In genomic region chr9:108339886-108340257, GRCm38 (mm10) we compare ENCODE assay signal across 9 mouse cellular contexts. TPM values are rescaled to one million over a fixed set of nuclear protein-coding genes. Genes with fewer than 3 reads are reported as not detected.
DNase-seq lines count a peak whose midpoint lies in the region; ATAC-seq and TF ChIP-seq lines count a peak whose summit lies in the region.
"Had no signal": no experiment of that assay in that cellular context is flagged by ENCODE, and none has a peak within 500 bp of the region (broad histone marks: within the 10 kb centered on the region; RNA-seq: fewer than 3 reads in every experiment).

No protein-coding gene starts in this region.

- no peaks in the 10 kb centered on the region for H3K27me3 ChIP-seq in heart, embryonic 14.5 days (ENCODE audit: control insufficient read depth, insufficient read depth, low read length)
- no peaks in the 10 kb centered on the region for H3K27me3 ChIP-seq in limb, embryonic 12.5 days
- H3K27me3 ChIP-seq in midbrain, postnatal 0 days (ENCODE audit: insufficient read depth, low read length), result no peaks in the 10 kb centered on the region

- peak overlapping the region; percentile 80 for H3K9ac ChIP-seq in heart, embryonic 14.5 days (ENCODE audit: low read length)
- peak overlapping the region; percentile 91 for H3K9ac ChIP-seq in limb, embryonic 12.5 days (replicated peaks)
- peak overlapping the region; percentile 81 for H3K9ac ChIP-seq in midbrain, postnatal 0 days (replicated peaks; ENCODE audit: low read length, poor library complexity, severe bottlenecking)

- H3K27ac ChIP-seq in heart, embryonic 14.5 days (replicated peaks in 1 of 2; ENCODE audit: control insufficient read depth in 1 of 2, insufficient read depth in 1 of 2, low read depth in 2 of 2, low read length in 2 of 2), result peak overlapping the region; percentile 87 to 92
- peak overlapping the region; percentile 97 for H3K27ac ChIP-seq in limb, embryonic 12.5 days
- peak overlapping the region; percentile 89; the same call in 1 of the 2 replicates for H3K27ac ChIP-seq in midbrain, postnatal 0 days (ENCODE audit: low read depth, low read length)

- H3K4me1 ChIP-seq in heart, embryonic 14.5 days (ENCODE audit: control insufficient read depth in 2 of 2, insufficient read depth in 2 of 2, low read length in 2 of 2), result peaks cover 11 to 25% of the 10 kb centered on the region in 2 experiments
- peaks cover 24% of the 10 kb centered on the region for H3K4me1 ChIP-seq in limb, embryonic 12.5 days (replicated peaks)
- H3K4me1 ChIP-seq in midbrain, postnatal 0 days (ENCODE audit: insufficient read depth, low read length), result 0 out of 2 replicates have a peak, but pooled peaks cover 3% of the 10 kb centered on the region

- no peak for ATAC-seq in heart, embryonic 14.5 days (ENCODE audit: insufficient number of reproducible peaks, insufficient read depth, low FRiP score, low read depth)
- ATAC-seq in limb, embryonic 12.5 days (ENCODE audit: insufficient number of reproducible peaks, insufficient read depth, low FRiP score, low TSS enrichment, low read depth), result no peak
- ATAC-seq in midbrain, postnatal 0 days (ENCODE audit: low FRiP score), result no peak

- no peaks in the 10 kb centered on the region for H3K9me3 ChIP-seq in heart, embryonic 14.5 days (ENCODE audit: control insufficient read depth, low read length)
- H3K9me3 ChIP-seq in limb, embryonic 12.5 days, result no peaks in the 10 kb centered on the region
- no peaks in the 10 kb centered on the region for H3K9me3 ChIP-seq in midbrain, postnatal 0 days (ENCODE audit: low read length)

- 8% methylated on average over 20 of the region's 20 CpGs for WGBS in heart, embryonic 14.5 days
- WGBS in limb, embryonic 12.5 days, result 13% methylated on average over 20 of the region's 20 CpGs
- whole genome bisulfite sequencing in midbrain, postnatal 0 days, result 22% methylated on average over 20 of the region's 20 CpGs

- TF ChIP-seq CTCF in midbrain, postnatal 0 days (IDR thresholded peaks at IDR 0.05), result no peak

- H3K4me3 ChIP-seq in heart, embryonic 14.5 days (ENCODE audit: control insufficient read depth in 1 of 2, insufficient read depth in 1 of 2, low read depth in 1 of 2, low read length in 2 of 2), result peak overlapping the region; percentile 56 to 60
- H3K4me3 ChIP-seq in limb, embryonic 12.5 days (replicated peaks), result peak overlapping the region; percentile 81
- H3K4me3 ChIP-seq in midbrain, postnatal 0 days (ENCODE audit: low read depth, low read length), result peak overlapping the region; percentile 70

- H3K36me3 ChIP-seq in heart, embryonic 14.5 days (ENCODE audit: control insufficient read depth, insufficient read depth, low read length), result peaks cover 27% of the 10 kb centered on the region
- H3K36me3 ChIP-seq in limb, embryonic 12.5 days, result peaks cover 18% of the 10 kb centered on the region
- H3K36me3 ChIP-seq in midbrain, postnatal 0 days (ENCODE audit: insufficient read depth, low read length), result peaks cover 6% of the 10 kb centered on the region

- peak overlapping the region; percentile 92 for H3K4me2 ChIP-seq in heart, embryonic 14.5 days (ENCODE audit: low read length)
- peak overlapping the region; percentile 85 for H3K4me2 ChIP-seq in limb, embryonic 12.5 days
- peak overlapping the region; percentile 83 for H3K4me2 ChIP-seq in midbrain, postnatal 0 days (ENCODE audit: low read depth, low read length, poor library complexity, severe bottlenecking)

- peak; percentile 32 for DNase-seq in urinary bladder, adult 2 months (ENCODE audit: low spot score)
- no peak for DNase-seq in urinary bladder, postnatal 36 days (ENCODE audit: low spot score in 2 of 2)
- peak; percentile 47 to 55 for DNase-seq in cerebellum, postnatal 10 days
- DNase-seq in midbrain, postnatal 0 days (ENCODE audit: low spot score), result no peak
- DNase-seq in right cerebral cortex, adult 18-20 months, result no peak
- DNase-seq in ovary, adult 18-20 months (ENCODE audit: low spot score), result no peak

RNA-seq across cellular contexts. Expression of gene Gpx1, which starts 1.2 kb away (rescaled TPM):
- 703 and 735 TPM in 2 replicates for polyA plus RNA-seq in urinary bladder, adult 2 months (2012; rRNA removed)
- 694 and 725 TPM in 2 replicates for polyA plus RNA-seq in heart, embryonic 14.5 days (2014; fragmentation: Nextera tagmentation; extraction: Ambion mirVana)
- 797 and 821 TPM in 2 replicates for polyA plus RNA-seq in limb, embryonic 12.5 days (2016; fragmentation: Nextera tagmentation; extraction: Ambion mirVana)
- 225 and 226 TPM in 2 replicates for total RNA-seq in midbrain, postnatal 0 days (2014; rRNA removed)
- 430 and 447 TPM in 2 replicates for polyA plus RNA-seq in midbrain, postnatal 0 days (2015; fragmentation: Nextera tagmentation; extraction: Ambion mirVana)

RNA-seq across cellular contexts. Expression of gene Usp4, which starts 7.8 kb away (rescaled TPM):
- polyA plus RNA-seq in urinary bladder, adult 2 months (2012; rRNA removed), result 64.1 and 77.6 TPM in 2 replicates
- 88.6 and 90.1 TPM in 2 replicates for polyA plus RNA-seq in heart, embryonic 14.5 days (2014; fragmentation: Nextera tagmentation; extraction: Ambion mirVana)
- polyA plus RNA-seq in limb, embryonic 12.5 days (2016; fragmentation: Nextera tagmentation; extraction: Ambion mirVana), result 117 and 118 TPM in 2 replicates
- total RNA-seq in midbrain, postnatal 0 days (2014; rRNA removed), result 114 and 132 TPM in 2 replicates
- polyA plus RNA-seq in midbrain, postnatal 0 days (2015; fragmentation: Nextera tagmentation; extraction: Ambion mirVana), result 102 and 106 TPM in 2 replicates

RNA-seq across cellular contexts. Expression of gene Tcta, which starts 33.9 kb away (rescaled TPM):
- polyA plus RNA-seq in urinary bladder, adult 2 months (2012; rRNA removed), result 80.0 and 107 TPM in 2 replicates
- polyA plus RNA-seq in heart, embryonic 14.5 days (2014; fragmentation: Nextera tagmentation; extraction: Ambion mirVana), result 36.5 and 39.4 TPM in 2 replicates
- 21.2 and 22.6 TPM in 2 replicates for polyA plus RNA-seq in limb, embryonic 12.5 days (2016; fragmentation: Nextera tagmentation; extraction: Ambion mirVana)
- total RNA-seq in midbrain, postnatal 0 days (2014; rRNA removed), result 59.8 and 61.2 TPM in 2 replicates
- 76.3 and 79.8 TPM in 2 replicates for polyA plus RNA-seq in midbrain, postnatal 0 days (2015; fragmentation: Nextera tagmentation; extraction: Ambion mirVana)

RNA-seq across cellular contexts. Expression of gene Rhoa, which starts 33.9 kb away (rescaled TPM):
- polyA plus RNA-seq in urinary bladder, adult 2 months (2012; rRNA removed), result 304 and 339 TPM in 2 replicates
- 229 and 289 TPM in 2 replicates for polyA plus RNA-seq in heart, embryonic 14.5 days (2014; fragmentation: Nextera tagmentation; extraction: Ambion mirVana)
- polyA plus RNA-seq in limb, embryonic 12.5 days (2016; fragmentation: Nextera tagmentation; extraction: Ambion mirVana), result 324 and 387 TPM in 2 replicates
- 120 and 124 TPM in 2 replicates for total RNA-seq in midbrain, postnatal 0 days (2014; rRNA removed)
- 242 and 252 TPM in 2 replicates for polyA plus RNA-seq in midbrain, postnatal 0 days (2015; fragmentation: Nextera tagmentation; extraction: Ambion mirVana)

RNA-seq across cellular contexts. Expression of gene Amt, which starts 43.2 kb away (rescaled TPM):
- 34.0 and 35.5 TPM in 2 replicates for polyA plus RNA-seq in urinary bladder, adult 2 months (2012; rRNA removed)
- 10.4 and 11.2 TPM in 2 replicates for polyA plus RNA-seq in heart, embryonic 14.5 days (2014; fragmentation: Nextera tagmentation; extraction: Ambion mirVana)
- 13.3 and 17.0 TPM in 2 replicates for polyA plus RNA-seq in limb, embryonic 12.5 days (2016; fragmentation: Nextera tagmentation; extraction: Ambion mirVana)
- total RNA-seq in midbrain, postnatal 0 days (2014; rRNA removed), result 27.7 and 30.2 TPM in 2 replicates
- polyA plus RNA-seq in midbrain, postnatal 0 days (2015; fragmentation: Nextera tagmentation; extraction: Ambion mirVana), result 28.1 and 30.9 TPM in 2 replicates
- total RNA-seq: common myeloid progenitor, adult 5-6 weeks had no signal

Comparison
In these comparisons a context has a peak if more than half of its experiments do, and no peak if none do; other contexts are left out.
1. DNase-seq: peak in urinary bladder, adult 2 months (single experiment) and cerebellum, postnatal 10 days (2 of 2); none in urinary bladder, postnatal 36 days (0 of 2), midbrain, postnatal 0 days (single experiment), right cerebral cortex, adult 18-20 months (single experiment) and ovary, adult 18-20 months (single experiment).
2. Peak in every context shown above with its lines, with median percentiles within 50 percentile points of each other: H3K27ac ChIP-seq, H3K4me2 ChIP-seq, H3K4me3 ChIP-seq and H3K9ac ChIP-seq.